Mouse (Mus musculus) lung, postnatal 14 days (tissue): Measurements from ENCODE around the gene 4930469K13Rik.
"Not testable (repeated sequence)": the region's sequence is repeated elsewhere in the genome, so short reads cannot be mapped to it uniquely, and the experiment has no call there.

Source experiments
- DNase-seq: peaks from one replicate; pipeline ENCODE4 v3.0.0; 2021

Gene 4930469K13Rik

GRCm38 (mm10) chr11:34098422-34098821 is at the start of gene 4930469K13Rik:
4930469K13Rik (minus strand) TSS chr11:34098554.
- DNase-seq = no peak

GRCm38 (mm10) chr11:34146934-34147333 is 48.6 kb upstream of the 4930469K13Rik start:
- no peak for DNase-seq

GRCm38 (mm10) chr11:34144421-34144820 is 46.1 kb upstream of the 4930469K13Rik start:
- no peak for DNase-seq

GRCm38 (mm10) chr11:34143984-34144383 is 45.6 kb upstream of the 4930469K13Rik start:
- no peak for DNase-seq

- no peak for DNase-seq
Measured at GRCm38 (mm10) chr11:34139296-34139695, 40.9 kb upstream of the 4930469K13Rik start.

GRCm38 (mm10) chr11:34128412-34128811 is 30.1 kb upstream of the 4930469K13Rik start:
- DNase-seq = no peak

GRCm38 (mm10) chr11:34125727-34126126 is 27.4 kb upstream of the 4930469K13Rik start:
- not testable (repeated sequence) for DNase-seq

GRCm38 (mm10) chr11:34124852-34125251 is 26.5 kb upstream of the 4930469K13Rik start:
- no peak for DNase-seq

- DNase-seq = peak; percentile 21
Measured at GRCm38 (mm10) chr11:34123147-34123546, 24.8 kb upstream of the 4930469K13Rik start.

- no peak for DNase-seq
Measured at GRCm38 (mm10) chr11:34118319-34118718, 20.0 kb upstream of the 4930469K13Rik start.

- DNase-seq = no peak
Measured at GRCm38 (mm10) chr11:34117581-34117980, 19.2 kb upstream of the 4930469K13Rik start.

- DNase-seq = no peak
Measured at GRCm38 (mm10) chr11:34116572-34117135, 18.3 kb upstream of the 4930469K13Rik start.

- DNase-seq = no peak
Measured at GRCm38 (mm10) chr11:34113760-34114159, 15.4 kb upstream of the 4930469K13Rik start.

GRCm38 (mm10) chr11:34112781-34113380 is 14.5 kb upstream of the 4930469K13Rik start:
- no peak for DNase-seq

GRCm38 (mm10) chr11:34111940-34112339 is 13.6 kb upstream of the 4930469K13Rik start:
- no peak for DNase-seq

GRCm38 (mm10) chr11:34109260-34109659 is 10.9 kb upstream of the 4930469K13Rik start:
- DNase-seq = no peak

- DNase-seq = no peak
Measured at GRCm38 (mm10) chr11:34104919-34105318, 6.6 kb upstream of the 4930469K13Rik start.

GRCm38 (mm10) chr11:34101827-34102226 is 3.5 kb upstream of the 4930469K13Rik start:
- no peak for DNase-seq

GRCm38 (mm10) chr11:34087064-34087463 is 11.3 kb downstream of the 4930469K13Rik start:
- DNase-seq = no peak

GRCm38 (mm10) chr11:34086164-34086751 is 12.1 kb downstream of the 4930469K13Rik start:
- no peak for DNase-seq

- no peak for DNase-seq
Measured at GRCm38 (mm10) chr11:34084639-34085038, 13.7 kb downstream of the 4930469K13Rik start.

- no peak for DNase-seq
Measured at GRCm38 (mm10) chr11:34083795-34084194, 14.6 kb downstream of the 4930469K13Rik start.

- DNase-seq = no peak
Measured at GRCm38 (mm10) chr11:34079542-34080464, 18.6 kb downstream of the 4930469K13Rik start.
